Mouse (Mus musculus) forebrain, embryonic 13.5 days (tissue): ENCODE measurements around the gene Ptprj. TPM values are rescaled to one million over a fixed set of nuclear protein-coding genes. Genes with fewer than 3 reads are reported as not detected.

Experiments used
- ATAC-seq: fragments of 200-750 bp; cut with Nextera tagmentation; 2 replicates; pipeline ENCODE4 v1.8.0; 2017
- H3K27ac ChIP-seq: fragments of 300-500 bp; sonication (generic); 2 replicates; pipeline ENCODE4 v1.5.1; 2015; ENCODE audit warnings: inconsistent platforms, mild to moderate bottlenecking, moderate library complexity
- H3K27me3 ChIP-seq: fragments of 300-500 bp; sonication (generic); 2 replicates; pipeline ENCODE4 v1.6.1; 2015; ENCODE audit warnings: mild to moderate bottlenecking, inconsistent platforms
- H3K36me3 ChIP-seq: fragments of 300-500 bp; sonication (generic); 2 replicates; pipeline ENCODE4 v1.6.1; 2015; ENCODE audit warnings: mild to moderate bottlenecking, inconsistent platforms; ENCODE audit not compliant: poor library complexity, severe bottlenecking
- H3K4me1 ChIP-seq: fragments of 300-500 bp; sonication (generic); 2 replicates; pipeline ENCODE4 v1.6.1; 2015; ENCODE audit warnings: inconsistent platforms
- H3K4me2 ChIP-seq: fragments of 300-500 bp; sonication (generic); 2 replicates; pipeline ENCODE4 v1.6.1; 2015; ENCODE audit warnings: inconsistent platforms, mild to moderate bottlenecking, moderate library complexity
- H3K4me3 ChIP-seq: fragments of 300-500 bp; sonication (generic); 2 replicates; pipeline ENCODE4 v1.5.1; 2015; ENCODE audit warnings: mild to moderate bottlenecking, inconsistent platforms
- H3K9ac ChIP-seq: fragments of 300-500 bp; sonication (generic); 2 replicates; pipeline ENCODE4 v1.6.1; 2015; ENCODE audit warnings: mild to moderate bottlenecking, inconsistent platforms
- H3K9me3 ChIP-seq: fragments of 300-500 bp; sonication (generic); replicated peaks from 2 replicates; pipeline ENCODE4 v1.6.1; 2016; ENCODE audit warnings: inconsistent platforms
- WGBS: fragments of 180-500 bp; shearing (Covaris S2); methylation state at CpG from one replicate; pipeline ENCODE4 v1.1.7; 2015; 5-methylcytosine and 5-hydroxymethylcytosine counted together
- polyA plus RNA-seq: library from polyadenylated mRNA; unstranded; fragments of >200 nt; fragmentation: Nextera tagmentation; extraction: Ambion mirVana; gene quantifications from 2 replicates; pipeline ENCODE4 v1.2.1, GENCODE M21; 2015

Gene Ptprj
- polyA plus RNA-seq, 1 experiment from 2014 or later = 2.1 TPM

GRCm38 (mm10) chr2:90566046-90566445 lies 14.4 kb downstream of the Ptprj start:
- no peaks in the 10 kb centered on the region for H3K36me3 ChIP-seq
- H3K27ac ChIP-seq = no peak overlapping the region
- H3K4me3 ChIP-seq = no peak overlapping the region
- 66% methylated on average over 7 of the region's 7 CpGs for WGBS
- ATAC-seq = 0 out of 2 replicates have a peak, but pooled peaks have one; percentile 36
- H3K4me2 ChIP-seq = no peak overlapping the region
- no peak overlapping the region for H3K9ac ChIP-seq
- no peaks in the 10 kb centered on the region for H3K9me3 ChIP-seq
- peaks cover 16% of the 10 kb centered on the region for H3K4me1 ChIP-seq
- no peaks in the 10 kb centered on the region for H3K27me3 ChIP-seq

GRCm38 (mm10) chr2:90565192-90565929 lies 15.1 kb downstream of the Ptprj start:
- WGBS = 95% methylated on average over 7 of the region's 7 CpGs
- H3K9me3 ChIP-seq = no peaks in the 10 kb centered on the region
- H3K27me3 ChIP-seq = no peaks in the 10 kb centered on the region
- no peak overlapping the region for H3K27ac ChIP-seq
- H3K4me2 ChIP-seq = no peak overlapping the region
- ATAC-seq = no peak
- H3K4me1 ChIP-seq = peaks cover 22% of the 10 kb centered on the region
- H3K4me3 ChIP-seq = no peak overlapping the region
- H3K9ac ChIP-seq = no peak overlapping the region
- no peaks in the 10 kb centered on the region for H3K36me3 ChIP-seq

- WGBS = 94% methylated on average over 8 of the region's 8 CpGs
These were observed 15.9 kb downstream of the Ptprj start for GRCm38 (mm10) chr2:90564552-90564951.

GRCm38 (mm10) chr2:90563171-90563570 lies 17.3 kb downstream of the Ptprj start:
- Histone ChIP-seq H3K27me3 (no peaks in the 10 kb centered on the region), H3K9me3 (no peaks in the 10 kb centered on the region), H3K4me2 (no peak overlapping the region), H3K4me3 (no peak overlapping the region), H3K4me1 (peaks cover 27% of the 10 kb centered on the region), H3K9ac (no peak overlapping the region), H3K27ac (no peak overlapping the region), H3K36me3 (no peaks in the 10 kb centered on the region)
- WGBS = 84% methylated on average over 4 of the region's 4 CpGs
- ATAC-seq = no peak

More at GRCm38 (mm10) chr2:90564552-90564951, 15.9 kb downstream of the Ptprj start:
- no peak overlapping the region for H3K4me3 ChIP-seq
- H3K36me3 ChIP-seq = no peaks in the 10 kb centered on the region
- H3K9ac ChIP-seq = no peak overlapping the region
- no peaks in the 10 kb centered on the region for H3K27me3 ChIP-seq
- no peak overlapping the region for H3K4me2 ChIP-seq
- no peak for ATAC-seq
- no peak overlapping the region for H3K27ac ChIP-seq
- peaks cover 27% of the 10 kb centered on the region for H3K4me1 ChIP-seq
- no peaks in the 10 kb centered on the region for H3K9me3 ChIP-seq

GRCm38 (mm10) chr2:90562126-90562670 lies 18.2 kb downstream of the Ptprj start:
- Histone ChIP-seq H3K4me2 (no peak overlapping the region), H3K4me3 (no peak overlapping the region), H3K36me3 (no peaks in the 10 kb centered on the region), H3K9ac (no peak overlapping the region), H3K9me3 (no peaks in the 10 kb centered on the region), H3K27ac (no peak overlapping the region), H3K4me1 (peaks cover 27% of the 10 kb centered on the region), H3K27me3 (no peaks in the 10 kb centered on the region)
- ATAC-seq = no peak
- WGBS = 85% methylated on average over 8 of the region's 8 CpGs

GRCm38 (mm10) chr2:90560197-90560843 lies 20.1 kb downstream of the Ptprj start:
- H3K9ac ChIP-seq = no peak overlapping the region
- H3K27me3 ChIP-seq = no peaks in the 10 kb centered on the region
- WGBS = 46% methylated on average over 6 of the region's 6 CpGs
- no peaks in the 10 kb centered on the region for H3K36me3 ChIP-seq
- H3K4me1 ChIP-seq = peaks cover 12% of the 10 kb centered on the region
- no peaks in the 10 kb centered on the region for H3K9me3 ChIP-seq
- H3K4me3 ChIP-seq = no peak overlapping the region
- ATAC-seq = peak; percentile 48
- H3K27ac ChIP-seq = no peak overlapping the region
- no peak overlapping the region for H3K4me2 ChIP-seq

GRCm38 (mm10) chr2:90559688-90560196 lies 20.7 kb downstream of the Ptprj start:
- WGBS = 86% methylated on average over 12 of the region's 12 CpGs
- H3K27ac ChIP-seq = no peak overlapping the region
- ATAC-seq = no peak

GRCm38 (mm10) chr2:90559015-90559687 lies 21.3 kb downstream of the Ptprj start:
- peaks cover 11% of the 10 kb centered on the region for H3K4me1 ChIP-seq
- H3K4me3 ChIP-seq = no peak overlapping the region
- no peak overlapping the region for H3K4me2 ChIP-seq
- no peaks in the 10 kb centered on the region for H3K27me3 ChIP-seq
- no peak overlapping the region for H3K27ac ChIP-seq
- no peaks in the 10 kb centered on the region for H3K9me3 ChIP-seq
- ATAC-seq = no peak
- no peaks in the 10 kb centered on the region for H3K36me3 ChIP-seq
- H3K9ac ChIP-seq = no peak overlapping the region
- 78% methylated on average over 2 of the region's 2 CpGs for WGBS

More at GRCm38 (mm10) chr2:90559688-90560196, 20.7 kb downstream of the Ptprj start:
- Histone ChIP-seq H3K9me3 (no peaks in the 10 kb centered on the region), H3K27me3 (no peaks in the 10 kb centered on the region), H3K36me3 (no peaks in the 10 kb centered on the region), H3K9ac (no peak overlapping the region), H3K4me2 (no peak overlapping the region), H3K4me1 (peaks cover 11% of the 10 kb centered on the region), H3K4me3 (no peak overlapping the region)

GRCm38 (mm10) chr2:90558361-90558760 lies 22.1 kb downstream of the Ptprj start:
- Histone ChIP-seq H3K9me3 (no peaks in the 10 kb centered on the region), H3K4me1 (peaks cover 11% of the 10 kb centered on the region), H3K36me3 (no peaks in the 10 kb centered on the region), H3K9ac (no peak overlapping the region), H3K4me2 (no peak overlapping the region), H3K4me3 (no peak overlapping the region), H3K27ac (no peak overlapping the region), H3K27me3 (no peaks in the 10 kb centered on the region)
- 90% methylated on average over 11 of the region's 11 CpGs for WGBS
- no peak for ATAC-seq

GRCm38 (mm10) chr2:90557913-90558312 lies 22.5 kb downstream of the Ptprj start:
- ATAC-seq = no peak; the same call in 1 of the 2 replicates
- Histone ChIP-seq H3K9me3 (no peaks in the 10 kb centered on the region), H3K36me3 (no peaks in the 10 kb centered on the region), H3K4me3 (no peak overlapping the region), H3K27me3 (no peaks in the 10 kb centered on the region), H3K4me2 (no peak overlapping the region), H3K9ac (no peak overlapping the region), H3K4me1 (peaks cover 11% of the 10 kb centered on the region), H3K27ac (no peak overlapping the region)
- WGBS = 86% methylated on average over 3 of the region's 3 CpGs

GRCm38 (mm10) chr2:90555744-90556143 lies 24.7 kb downstream of the Ptprj start:
- no peak overlapping the region for H3K27ac ChIP-seq
- H3K4me1 ChIP-seq = peaks cover 8% of the 10 kb centered on the region
- H3K9me3 ChIP-seq = no peaks in the 10 kb centered on the region
- H3K4me2 ChIP-seq = no peak overlapping the region
- no peak overlapping the region for H3K4me3 ChIP-seq
- H3K36me3 ChIP-seq = no peaks in the 10 kb centered on the region
- no peak overlapping the region for H3K9ac ChIP-seq
- no peaks in the 10 kb centered on the region for H3K27me3 ChIP-seq
- 82% methylated on average over 5 of the region's 5 CpGs for WGBS
- ATAC-seq = no peak

- WGBS = 84% methylated on average over 4 of the region's 4 CpGs
- no peak overlapping the region for H3K4me2 ChIP-seq
- H3K27me3 ChIP-seq = no peaks in the 10 kb centered on the region
- H3K27ac ChIP-seq = no peak overlapping the region
- no peak for ATAC-seq
- H3K9me3 ChIP-seq = no peaks in the 10 kb centered on the region
- H3K4me3 ChIP-seq = no peak overlapping the region
- no peaks in the 10 kb centered on the region for H3K36me3 ChIP-seq
- no peaks in the 10 kb centered on the region for H3K4me1 ChIP-seq
- no peak overlapping the region for H3K9ac ChIP-seq
These were observed 25.6 kb downstream of the Ptprj start for GRCm38 (mm10) chr2:90554806-90555205.
